Mouse (Mus musculus) ES-E14 (cell line): ENCODE measurements around the gene Pabpc4l. TPM values are rescaled to one million over a fixed set of nuclear protein-coding genes. Genes with fewer than 3 reads are reported as not detected.
A peak's percentile ranks its signal among the peaks of the same experiment; 100 is the strongest.
"Not testable (repeated sequence)": the region's sequence is repeated elsewhere in the genome, so short reads cannot be mapped to it uniquely, and the experiment has no call there.

Source experiments
- DNase-seq: peaks from one replicate; pipeline ENCODE4 v3.0.0-alpha.2; 2013; ENCODE audit warnings: low read depth, low spot score
- H3K27ac ChIP-seq: 2 replicates; pipeline ENCODE4 v1.5.1; 2012; ENCODE audit warnings: low read depth, mild to moderate bottlenecking, low read length, moderate library complexity, mixed read lengths; ENCODE audit not compliant: poor library complexity, insufficient read depth, severe bottlenecking
- H3K36me3 ChIP-seq: 2 replicates; pipeline ENCODE4 v1.6.1; 2012; ENCODE audit warnings: mild to moderate bottlenecking, low read length, moderate library complexity, mixed read lengths; ENCODE audit not compliant: control insufficient read depth, poor library complexity, insufficient read depth, severe bottlenecking
- H3K4me1 ChIP-seq, 2 experiments: fragments of 150-350 bp in 1 of 2; sonication (generic) in 1 of 2; 2 replicates each; pipeline ENCODE4 v1.6.1; 2012; ENCODE audit warnings: low read length in 2 of 2, mild to moderate bottlenecking in 1 of 2, mixed read lengths in 1 of 2; ENCODE audit not compliant: control insufficient read depth in 2 of 2, insufficient read depth in 2 of 2, poor library complexity in 1 of 2
- H3K4me3 ChIP-seq, 2 experiments: fragments of 150-350 bp in 1 of 2; sonication (generic) in 1 of 2; 2 replicates each; pipeline ENCODE4 v1.5.1; 2012; ENCODE audit warnings: low read length in 2 of 2, low read depth in 1 of 2, mild to moderate bottlenecking in 1 of 2, mixed read lengths in 1 of 2; ENCODE audit not compliant: insufficient read depth in 1 of 2, poor library complexity in 1 of 2, severe bottlenecking in 1 of 2
- H3K9ac ChIP-seq: 2 replicates; pipeline ENCODE4 v1.6.1; 2012; ENCODE audit warnings: low read depth, mild to moderate bottlenecking, low read length, mixed read lengths; ENCODE audit not compliant: poor library complexity, insufficient read depth, severe bottlenecking
- H3K9me3 ChIP-seq: fragments of 150-350 bp; sonication (generic); 2 replicates; pipeline ENCODE4 v1.6.1; 2012; ENCODE audit warnings: low read depth, mild to moderate bottlenecking, low read length; ENCODE audit not compliant: control insufficient read depth, insufficient read depth
- CHD2 ChIP-seq: IDR thresholded peaks from 2 replicates; pipeline ENCODE4 v1.6.1; 2014; ENCODE audit warnings: mild to moderate bottlenecking, low read depth, low read length, inconsistent platforms
- HCFC1 ChIP-seq: IDR thresholded peaks from 2 replicates; pipeline ENCODE4 v1.6.1; 2012; ENCODE audit warnings: low read length, inconsistent platforms, borderline replicate concordance; ENCODE audit not compliant: insufficient read depth
- MAFK ChIP-seq: IDR thresholded peaks from 2 replicates; pipeline ENCODE4 v1.6.1; 2014; ENCODE audit warnings: mild to moderate bottlenecking, low read depth, low read length, inconsistent platforms; ENCODE audit not compliant: insufficient read depth
- ZC3H11A ChIP-seq: IDR thresholded peaks from 2 replicates; pipeline ENCODE4 v1.6.1; 2012; ENCODE audit warnings: low read depth, mild to moderate bottlenecking, inconsistent platforms, low read length, borderline replicate concordance
- ZNF384 ChIP-seq: IDR thresholded peaks from 2 replicates; pipeline ENCODE4 v1.6.1; 2012; ENCODE audit warnings: low read depth, low read length, inconsistent platforms
- in situ Hi-C, 2 experiments: fragments of 600-800 bp; cut with MboI; formaldehyde crosslinking; loops; one replicate each; pipeline ENCODE4 v1.15.1; 2025; ENCODE audit warnings: low sequenced_read_pairs in 2 of 2, inconsistent platforms in 1 of 2; ENCODE audit not compliant: unreplicated experiment in 2 of 2
- total RNA-seq: library from RNA; depleted of rRNA; stranded (reverse); fragments of 300-350 nt; gene quantifications from 2 replicates; pipeline ENCODE4 v1.2.3, GENCODE M21; 2012; rRNA removed

Gene Pabpc4l
- 2.9 and 6.3 TPM in 2 replicates for total RNA-seq

GRCm38 (mm10) chr3:46447481-46448265, at the start of gene Pabpc4l:
TSS of gene Pabpc4l (minus strand) at chr3:46448219.
- H3K9me3 ChIP-seq, result no peaks in the 10 kb centered on the region
- in situ Hi-C loops, result no loop called here
- peak; percentile 21 for DNase-seq
- H3K9ac ChIP-seq, result peak within 1 kb of the TSS; percentile 82
- no peak within 1 kb of the TSS for H3K27ac ChIP-seq
- no peak for TF ChIP-seq HCFC1
- no peak for TF ChIP-seq CHD2
- no peak for TF ChIP-seq MAFK
- no peak for TF ChIP-seq ZC3H11A
- no peak for TF ChIP-seq ZNF384
- H3K4me3 ChIP-seq, result peak within 1 kb of the TSS; percentile 83 to 85
- H3K36me3 ChIP-seq, result no peaks in the 10 kb centered on the region
- H3K4me1 ChIP-seq, result peaks cover 0 to 2% of the 10 kb centered on the region in 2 experiments; a peak in 1 of 4 replicates

- H3K27ac ChIP-seq, result no peak overlapping the region
- no peak overlapping the region for H3K9ac ChIP-seq
- H3K4me3 ChIP-seq, result no peak overlapping the region
- in situ Hi-C loops, result no loop called here
- no peak for DNase-seq
- no peaks in the 10 kb centered on the region for H3K9me3 ChIP-seq
- H3K4me1 ChIP-seq, result 0 out of 4 replicates have a peak, but pooled peaks cover 0 to 2% of the 10 kb centered on the region in 2 experiments
- no peaks in the 10 kb centered on the region for H3K36me3 ChIP-seq
- TF ChIP-seq MAFK (no peak), CHD2 (no peak), ZC3H11A (no peak), ZNF384 (no peak), HCFC1 (no peak)
These were observed 42.9 kb upstream of the Pabpc4l start for GRCm38 (mm10) chr3:46490989-46491259.

DNA sequence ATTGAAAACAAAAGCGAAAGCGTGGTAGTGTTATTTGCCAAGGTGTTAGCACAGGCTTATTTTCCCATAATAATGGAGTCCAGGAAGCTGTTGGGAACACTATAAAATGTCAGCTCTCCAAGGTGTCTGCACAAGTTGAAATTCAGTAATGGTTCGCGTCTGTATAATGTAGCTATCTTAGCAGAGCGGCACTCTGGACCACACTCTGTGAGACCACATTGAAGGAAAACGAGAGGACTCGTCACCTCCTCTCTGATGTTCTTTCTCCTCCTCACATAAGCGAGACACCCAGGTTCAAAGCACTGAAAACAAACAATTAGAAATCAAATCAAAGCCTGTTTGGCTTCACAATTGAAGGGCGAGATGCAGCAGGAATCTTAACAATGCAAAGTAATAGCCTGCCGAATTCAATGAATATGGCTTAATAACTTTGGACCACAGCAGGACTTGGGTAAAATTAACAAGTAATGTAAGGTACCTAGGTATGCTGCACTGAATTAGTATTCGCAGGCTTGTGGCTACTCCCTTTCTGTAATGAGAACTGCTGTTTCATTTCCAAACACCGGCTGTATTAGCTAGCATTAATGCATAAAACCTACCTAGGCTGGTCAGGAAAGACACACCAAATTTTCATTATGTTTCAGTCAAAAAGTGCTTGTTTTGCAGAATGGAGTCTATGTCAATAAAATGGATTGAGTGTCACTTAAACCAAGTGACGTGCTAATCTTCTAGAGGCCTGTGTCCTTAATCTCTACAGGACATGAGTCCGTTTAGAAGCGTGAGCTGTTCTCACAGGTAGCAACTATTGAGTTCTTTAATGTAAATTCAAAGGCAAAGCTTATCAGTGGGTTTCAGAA, 42.3 kb upstream of the Pabpc4l start:
- Histone ChIP-seq H3K4me3 (no peak overlapping the region), H3K27ac (no peak overlapping the region), H3K36me3 (no peaks in the 10 kb centered on the region), H3K9me3 (no peaks in the 10 kb centered on the region), H3K9ac (no peak overlapping the region), H3K4me1 (peaks cover 0 to 4% of the 10 kb centered on the region in 2 experiments; a peak in 1 of 4 replicates)
- DNase-seq, result no peak
- TF ChIP-seq MAFK, result no peak
- no peak for TF ChIP-seq CHD2
- no peak for TF ChIP-seq HCFC1
- TF ChIP-seq ZNF384, result no peak
- TF ChIP-seq ZC3H11A, result no peak
- in situ Hi-C loops, result no loop called here

DNA sequence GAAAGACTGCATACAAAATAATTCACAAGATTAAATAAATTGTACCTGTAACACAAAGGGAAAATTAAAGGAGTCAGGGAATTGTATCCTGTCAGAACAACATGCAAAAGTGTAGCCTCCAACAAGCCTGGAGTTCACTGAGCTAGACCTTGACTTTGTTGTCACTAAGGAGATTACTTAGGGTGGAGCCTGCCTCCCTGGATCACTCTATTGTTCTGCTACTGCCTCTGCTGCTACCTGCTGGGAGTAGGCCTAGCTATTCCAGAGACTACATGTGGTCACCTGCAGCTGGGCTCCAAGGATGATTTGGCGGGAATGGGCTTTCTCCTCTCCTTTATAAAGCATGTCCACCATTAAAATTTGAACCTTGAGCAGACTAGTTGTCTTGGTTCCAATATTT, 38.1 kb upstream of the Pabpc4l start:
- H3K9ac ChIP-seq, H3K4me3 ChIP-seq, H3K4me1 ChIP-seq, H3K9me3 ChIP-seq, H3K27ac ChIP-seq, in situ Hi-C loops, H3K36me3 ChIP-seq, DNase-seq: not testable (repeated sequence)
